Mouse (Mus musculus) liver, embryonic 15.5 days (tissue): Measurements from ENCODE around the gene Olfr547. TPM values are rescaled to one million over a fixed set of nuclear protein-coding genes. Genes with fewer than 3 reads are reported as not detected.
A peak's percentile ranks its signal among the peaks of the same experiment; 100 is the strongest.

Experiments
- ATAC-seq: fragments of 200-750 bp; cut with Nextera tagmentation; 2 replicates; pipeline ENCODE4 v1.8.0; 2017; ENCODE audit warnings: moderate number of reproducible peaks, mild to moderate bottlenecking, moderate library complexity; ENCODE audit not compliant: insufficient read depth
- H3K27ac ChIP-seq: fragments of 300-500 bp; sonication (generic); replicated peaks from 2 replicates; pipeline ENCODE4 v1.5.1; 2015; ENCODE audit warnings: mild to moderate bottlenecking, inconsistent platforms
- H3K27me3 ChIP-seq: fragments of 300-500 bp; sonication (generic); 2 replicates; pipeline ENCODE4 v1.6.1; 2015; ENCODE audit warnings: mild to moderate bottlenecking, inconsistent platforms
- H3K36me3 ChIP-seq: fragments of 300-500 bp; sonication (generic); replicated peaks from 2 replicates; pipeline ENCODE4 v1.6.1; 2015; ENCODE audit warnings: moderate library complexity, mild to moderate bottlenecking, inconsistent platforms
- H3K4me1 ChIP-seq: fragments of 300-500 bp; sonication (generic); replicated peaks from 2 replicates; pipeline ENCODE4 v1.6.1; 2015; ENCODE audit warnings: inconsistent platforms
- H3K4me2 ChIP-seq: fragments of 300-500 bp; sonication (generic); 2 replicates; pipeline ENCODE4 v1.6.1; 2015; ENCODE audit warnings: moderate library complexity, mild to moderate bottlenecking, inconsistent platforms
- H3K4me3 ChIP-seq: fragments of 300-500 bp; sonication (generic); replicated peaks from 2 replicates; pipeline ENCODE4 v1.5.1; 2015; ENCODE audit warnings: mild to moderate bottlenecking, inconsistent platforms
- H3K9ac ChIP-seq: fragments of 300-500 bp; sonication (generic); 2 replicates; pipeline ENCODE4 v1.6.1; 2015; ENCODE audit warnings: moderate library complexity, mild to moderate bottlenecking, inconsistent platforms
- H3K9me3 ChIP-seq: fragments of 300-500 bp; sonication (generic); replicated peaks from 2 replicates; pipeline ENCODE4 v1.6.1; 2016; ENCODE audit warnings: inconsistent platforms
- WGBS: fragments of 180-500 bp; shearing (Covaris S2); methylation state at CpG from one replicate; pipeline ENCODE4 v1.1.7; 2015; ENCODE audit warnings: mixed read lengths; ENCODE audit not compliant: insufficient replicate concordance; 5-methylcytosine and 5-hydroxymethylcytosine counted together
- polyA plus RNA-seq: library from polyadenylated mRNA; unstranded; fragments of >200 nt; fragmentation: Nextera tagmentation; extraction: Ambion mirVana; gene quantifications from 2 replicates; pipeline ENCODE4 v1.2.1, GENCODE M21; 2015

The Olfr547 gene
- polyA plus RNA-seq, 1 experiment from 2014 or later = not detected

GRCm38 (mm10) chr7:102512814-102513435 lies 21.6 kb upstream of the Olfr547 start:
- H3K9me3 ChIP-seq = no peaks in the 10 kb centered on the region
- peak overlapping the region; percentile 50 for H3K4me3 ChIP-seq
- WGBS = 2% methylated on average over 54 of the region's 54 CpGs
- ATAC-seq = peak; percentile 76
- H3K27ac ChIP-seq = no peak overlapping the region
- peaks cover 28% of the 10 kb centered on the region for H3K27me3 ChIP-seq
- no peaks in the 10 kb centered on the region for H3K36me3 ChIP-seq
- peak overlapping the region; percentile 80 for H3K4me2 ChIP-seq
- peak overlapping the region; percentile 6; the same call in 1 of the 2 replicates for H3K9ac ChIP-seq
- H3K4me1 ChIP-seq = peaks cover 5% of the 10 kb centered on the region

DNA sequence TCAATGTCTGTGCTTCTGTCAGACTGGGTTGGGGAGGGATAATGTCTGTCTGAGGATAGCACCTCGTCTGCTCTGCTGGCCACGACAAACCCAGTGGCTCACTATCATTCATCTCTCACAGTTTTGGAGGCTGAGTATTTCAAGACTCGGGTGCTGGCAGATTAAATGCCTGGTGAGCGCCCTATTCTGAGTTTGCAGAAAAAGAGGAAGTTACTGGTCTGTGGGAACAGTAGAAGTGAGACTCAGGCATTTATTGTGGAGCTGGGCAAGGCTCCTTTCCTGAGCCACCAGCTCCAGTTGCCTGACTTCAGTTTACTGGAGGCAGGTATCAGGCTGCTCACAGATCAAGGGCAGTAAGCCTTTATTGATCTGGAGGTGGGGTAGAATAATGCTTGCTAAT lies 20.4 kb upstream of the Olfr547 start:
- H3K36me3 ChIP-seq = no peaks in the 10 kb centered on the region
- H3K4me2 ChIP-seq = no peak overlapping the region
- H3K4me3 ChIP-seq = no peak overlapping the region
- peaks cover 5% of the 10 kb centered on the region for H3K4me1 ChIP-seq
- 10% methylated on average over 4 of the region's 4 CpGs for WGBS
- no peak for ATAC-seq
- H3K9ac ChIP-seq = no peak overlapping the region
- no peaks in the 10 kb centered on the region for H3K9me3 ChIP-seq
- H3K27me3 ChIP-seq = peaks cover 28% of the 10 kb centered on the region
- H3K27ac ChIP-seq = no peak overlapping the region

- no peak for ATAC-seq
- 51% methylated on average over 10 of the region's 10 CpGs for WGBS
Measured at GRCm38 (mm10) chr7:102516261-102517050, 18.1 kb upstream of the Olfr547 start.

GRCm38 (mm10) chr7:102517051-102517335 lies 17.6 kb upstream of the Olfr547 start:
- H3K36me3 ChIP-seq = no peaks in the 10 kb centered on the region
- peaks cover 19% of the 10 kb centered on the region for H3K27me3 ChIP-seq
- no peak overlapping the region for H3K4me3 ChIP-seq
- WGBS = 40% methylated on average over 2 of the region's 2 CpGs
- ATAC-seq = no peak
- peaks cover 5% of the 10 kb centered on the region for H3K4me1 ChIP-seq
- no peaks in the 10 kb centered on the region for H3K9me3 ChIP-seq
- H3K4me2 ChIP-seq = no peak overlapping the region
- no peak overlapping the region for H3K9ac ChIP-seq
- H3K27ac ChIP-seq = no peak overlapping the region

More at GRCm38 (mm10) chr7:102516261-102517050, 18.1 kb upstream of the Olfr547 start:
- Histone ChIP-seq H3K9ac (no peak overlapping the region), H3K4me1 (peaks cover 5% of the 10 kb centered on the region), H3K27ac (no peak overlapping the region), H3K36me3 (no peaks in the 10 kb centered on the region), H3K27me3 (peaks cover 24% of the 10 kb centered on the region), H3K4me2 (no peak overlapping the region), H3K9me3 (no peaks in the 10 kb centered on the region), H3K4me3 (no peak overlapping the region)

DNA sequence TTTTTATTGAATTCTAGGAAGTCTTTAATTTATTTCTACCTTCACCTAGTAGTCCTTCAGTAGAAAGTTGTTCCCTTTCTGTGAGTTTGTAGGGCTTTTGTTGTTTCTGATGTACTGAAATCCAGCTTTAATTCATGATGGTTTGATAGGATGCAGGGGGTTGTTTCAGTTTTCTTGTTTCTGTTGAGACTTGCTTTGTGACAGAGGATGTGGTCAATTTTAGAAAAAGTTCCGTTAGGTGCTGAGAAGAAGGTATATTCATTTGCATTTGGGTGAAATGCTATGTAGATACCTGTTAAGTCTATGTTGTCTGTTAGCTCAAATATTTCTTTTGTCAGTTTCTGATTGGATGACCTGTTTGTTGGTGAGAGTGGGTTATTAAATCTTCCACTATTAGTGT lies 5.5 kb upstream of the Olfr547 start:
- 52% methylated on average over 1 of the region's 1 CpGs for WGBS
- no peak overlapping the region for H3K4me2 ChIP-seq
- H3K9me3 ChIP-seq = no peaks in the 10 kb centered on the region
- H3K4me3 ChIP-seq = no peak overlapping the region
- ATAC-seq = no peak
- no peaks in the 10 kb centered on the region for H3K4me1 ChIP-seq
- no peak overlapping the region for H3K27ac ChIP-seq
- no peaks in the 10 kb centered on the region for H3K27me3 ChIP-seq
- no peak overlapping the region for H3K9ac ChIP-seq
- H3K36me3 ChIP-seq = no peaks in the 10 kb centered on the region

DNA sequence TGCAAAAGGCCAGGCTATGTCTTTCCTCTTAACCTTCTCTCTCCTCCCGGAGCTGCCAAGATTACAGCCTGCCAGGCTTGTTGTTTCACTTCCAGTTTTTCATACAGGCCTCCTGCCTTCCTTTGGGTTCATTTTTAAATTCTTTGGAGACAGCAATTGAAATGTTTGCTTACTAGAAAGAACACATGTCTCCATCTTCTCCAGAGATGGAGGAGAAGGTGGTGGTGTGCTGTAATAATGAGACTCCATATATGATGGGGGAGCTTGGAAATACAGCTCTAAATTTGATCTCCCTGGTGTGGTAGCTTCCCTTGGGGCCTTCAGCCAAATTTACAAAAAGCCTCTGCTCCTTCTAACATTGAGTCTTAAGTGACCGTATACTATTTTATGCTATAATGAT lies 6.0 kb downstream of the Olfr547 start, which contains the start of gene Olfr548-ps1:
TSS of gene Olfr548-ps1 (plus strand) at position 301 of the 400 bp plus-strand sequence.
- Histone ChIP-seq H3K4me2 (no peak within 1 kb of the TSS), H3K9me3 (no peaks in the 10 kb centered on the region), H3K27ac (no peak within 1 kb of the TSS), H3K27me3 (no peaks in the 10 kb centered on the region), H3K4me1 (no peaks in the 10 kb centered on the region), H3K9ac (no peak within 1 kb of the TSS), H3K4me3 (no peak within 1 kb of the TSS), H3K36me3 (no peaks in the 10 kb centered on the region)
- ATAC-seq = no peak
- 57% methylated on average over 2 of the region's 2 CpGs for WGBS

DNA sequence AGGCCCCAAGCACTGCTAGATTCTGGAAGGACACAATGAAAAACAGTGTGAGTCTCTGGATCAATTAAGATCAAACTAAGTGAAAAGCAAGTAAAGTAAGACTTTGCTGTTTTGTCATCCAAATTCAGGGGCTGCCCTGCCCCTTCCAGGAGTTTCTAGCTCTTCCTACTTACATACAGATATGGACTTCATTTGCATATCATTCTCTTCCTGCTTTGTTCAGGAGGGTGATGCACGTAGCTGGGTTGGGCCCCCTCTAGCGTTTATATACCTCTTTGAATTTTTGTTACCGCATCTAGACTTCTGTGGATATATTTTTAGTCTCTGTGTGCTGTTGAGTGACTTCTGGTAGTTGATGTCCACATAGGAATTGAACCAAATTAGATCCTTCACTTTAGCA lies 6.7 kb downstream of the Olfr547 start:
- H3K27ac ChIP-seq = no peak overlapping the region
- WGBS = 27% methylated on average over 3 of the region's 3 CpGs
- ATAC-seq = no peak
- no peak overlapping the region for H3K4me2 ChIP-seq
- H3K4me1 ChIP-seq = no peaks in the 10 kb centered on the region
- no peaks in the 10 kb centered on the region for H3K9me3 ChIP-seq
- no peak overlapping the region for H3K9ac ChIP-seq
- no peaks in the 10 kb centered on the region for H3K27me3 ChIP-seq
- no peak overlapping the region for H3K4me3 ChIP-seq
- H3K36me3 ChIP-seq = no peaks in the 10 kb centered on the region

- ATAC-seq = no peak
- no peak within 1 kb of the TSS for H3K27ac ChIP-seq
- no peaks in the 10 kb centered on the region for H3K9me3 ChIP-seq
- H3K4me3 ChIP-seq = no peak within 1 kb of the TSS
- H3K4me1 ChIP-seq = no peaks in the 10 kb centered on the region
- no peaks in the 10 kb centered on the region for H3K27me3 ChIP-seq
- H3K36me3 ChIP-seq = no peaks in the 10 kb centered on the region
- H3K4me2 ChIP-seq = no peak within 1 kb of the TSS
- 63% methylated on average over 3 of the region's 3 CpGs for WGBS
- H3K9ac ChIP-seq = no peak within 1 kb of the TSS
Measured at GRCm38 (mm10) chr7:102549570-102549969, 15.0 kb downstream of the Olfr547 start, which contains the start of gene Olfr549. Gene Olfr549, plus strand, starts transcription at chr7:102549870.

DNA sequence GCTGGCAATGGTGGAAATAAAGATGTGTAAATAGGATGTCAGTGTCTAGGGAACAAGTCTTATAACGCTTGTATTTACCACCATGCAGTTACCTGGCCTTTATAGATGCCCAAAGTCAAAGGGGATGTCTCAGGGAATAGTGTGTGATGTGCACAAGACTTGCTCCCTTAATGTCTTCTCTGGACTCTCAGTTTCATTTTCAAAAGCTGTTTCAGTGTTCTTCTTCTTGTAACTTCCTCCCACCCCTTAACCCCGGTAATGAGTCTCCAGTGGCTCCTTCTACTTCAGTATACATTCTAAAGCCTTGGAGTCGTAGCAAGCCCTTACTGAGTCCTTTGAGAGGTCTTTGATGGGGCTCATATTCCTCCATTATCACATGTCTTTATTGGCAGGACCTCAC lies 18.7 kb downstream of the Olfr547 start:
- Histone ChIP-seq H3K4me1 (no peaks in the 10 kb centered on the region), H3K27me3 (no peaks in the 10 kb centered on the region), H3K9ac (no peak overlapping the region), H3K36me3 (no peaks in the 10 kb centered on the region), H3K4me2 (no peak overlapping the region), H3K4me3 (no peak overlapping the region), H3K27ac (no peak overlapping the region), H3K9me3 (no peaks in the 10 kb centered on the region)
- no peak for ATAC-seq
- 42% methylated on average over 3 of the region's 3 CpGs for WGBS

DNA sequence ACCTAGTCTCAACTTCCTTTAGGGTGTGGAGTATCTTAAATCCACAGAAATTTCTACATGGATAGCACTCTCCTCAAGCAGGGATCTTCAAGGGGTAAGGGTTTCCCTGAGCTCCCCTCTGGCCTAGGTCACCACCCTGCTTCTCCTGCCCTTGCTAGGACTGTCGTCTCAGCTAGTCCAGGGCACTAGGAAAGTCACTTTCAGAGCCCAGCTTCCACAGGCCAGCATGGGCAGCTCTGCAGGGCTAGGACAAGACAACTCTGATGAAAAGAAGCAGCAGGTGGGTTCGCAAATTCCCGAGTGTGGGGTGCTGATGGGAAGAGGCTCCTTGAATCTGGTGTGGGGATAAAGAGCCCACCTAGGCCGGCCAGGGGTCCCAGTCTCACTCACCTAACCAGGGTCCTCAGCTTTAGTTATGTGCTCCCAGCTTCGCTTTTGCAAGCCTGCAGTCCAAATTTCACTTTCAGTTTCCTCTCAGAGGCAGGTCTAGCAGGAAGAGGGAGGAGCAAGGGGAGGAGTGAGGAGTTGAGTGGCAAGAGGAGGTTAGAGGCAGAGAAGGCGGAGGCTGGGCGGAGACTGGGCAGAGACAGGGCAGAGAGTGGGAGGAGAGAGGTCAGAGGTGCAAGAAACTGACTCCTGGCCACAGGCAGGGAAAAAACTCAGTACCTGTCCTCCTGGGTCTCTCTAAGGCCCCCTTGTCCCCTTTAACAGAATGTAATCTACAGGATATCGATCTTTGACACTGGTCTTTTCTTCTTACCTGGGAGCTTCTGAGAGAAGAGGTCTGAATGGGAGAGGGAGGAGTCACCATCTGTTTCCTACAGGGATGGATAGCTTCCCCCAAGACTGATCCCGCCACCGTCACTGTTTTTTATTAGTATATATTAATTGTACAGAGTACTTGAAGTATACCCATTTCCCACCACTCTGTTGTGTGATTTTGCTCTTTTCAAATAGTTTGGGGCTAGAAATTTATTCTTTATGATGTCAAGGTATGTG lies 30.7 kb downstream of the Olfr547 start, which contains the start of gene Trim21:
TSS of gene Trim21 (minus strand) at position 488 of the 999 bp plus-strand sequence.
- 6% methylated on average over 10 of the region's 10 CpGs for WGBS
- peaks cover 24% of the 10 kb centered on the region for H3K36me3 ChIP-seq
- H3K9ac ChIP-seq = peak within 1 kb of the TSS; percentile 64
- H3K4me1 ChIP-seq = peaks cover 19% of the 10 kb centered on the region
- no peaks in the 10 kb centered on the region for H3K27me3 ChIP-seq
- H3K9me3 ChIP-seq = no peaks in the 10 kb centered on the region
- peak within 1 kb of the TSS; percentile 83 for H3K4me2 ChIP-seq
- peak; percentile 99 for ATAC-seq
- H3K4me3 ChIP-seq = peak within 1 kb of the TSS; percentile 75
- peak within 1 kb of the TSS; percentile 65 for H3K27ac ChIP-seq

GRCm38 (mm10) chr7:102566219-102566618 lies 31.7 kb downstream of the Olfr547 start:
- Histone ChIP-seq H3K9me3 (no peaks in the 10 kb centered on the region), H3K4me3 (no peak overlapping the region), H3K36me3 (peaks cover 16% of the 10 kb centered on the region), H3K4me2 (no peak overlapping the region), H3K27ac (no peak overlapping the region), H3K4me1 (peaks cover 19% of the 10 kb centered on the region), H3K9ac (no peak overlapping the region), H3K27me3 (no peaks in the 10 kb centered on the region)
- 74% methylated on average over 4 of the region's 4 CpGs for WGBS
- ATAC-seq = no peak
